Mouse (Mus musculus): ENCODE results near the gene Otud5.
"Not testable (repeated sequence)": the region's sequence is repeated elsewhere in the genome, so short reads cannot be mapped to it uniquely, and the experiment has no call there.

Otud5 gene

DNA sequence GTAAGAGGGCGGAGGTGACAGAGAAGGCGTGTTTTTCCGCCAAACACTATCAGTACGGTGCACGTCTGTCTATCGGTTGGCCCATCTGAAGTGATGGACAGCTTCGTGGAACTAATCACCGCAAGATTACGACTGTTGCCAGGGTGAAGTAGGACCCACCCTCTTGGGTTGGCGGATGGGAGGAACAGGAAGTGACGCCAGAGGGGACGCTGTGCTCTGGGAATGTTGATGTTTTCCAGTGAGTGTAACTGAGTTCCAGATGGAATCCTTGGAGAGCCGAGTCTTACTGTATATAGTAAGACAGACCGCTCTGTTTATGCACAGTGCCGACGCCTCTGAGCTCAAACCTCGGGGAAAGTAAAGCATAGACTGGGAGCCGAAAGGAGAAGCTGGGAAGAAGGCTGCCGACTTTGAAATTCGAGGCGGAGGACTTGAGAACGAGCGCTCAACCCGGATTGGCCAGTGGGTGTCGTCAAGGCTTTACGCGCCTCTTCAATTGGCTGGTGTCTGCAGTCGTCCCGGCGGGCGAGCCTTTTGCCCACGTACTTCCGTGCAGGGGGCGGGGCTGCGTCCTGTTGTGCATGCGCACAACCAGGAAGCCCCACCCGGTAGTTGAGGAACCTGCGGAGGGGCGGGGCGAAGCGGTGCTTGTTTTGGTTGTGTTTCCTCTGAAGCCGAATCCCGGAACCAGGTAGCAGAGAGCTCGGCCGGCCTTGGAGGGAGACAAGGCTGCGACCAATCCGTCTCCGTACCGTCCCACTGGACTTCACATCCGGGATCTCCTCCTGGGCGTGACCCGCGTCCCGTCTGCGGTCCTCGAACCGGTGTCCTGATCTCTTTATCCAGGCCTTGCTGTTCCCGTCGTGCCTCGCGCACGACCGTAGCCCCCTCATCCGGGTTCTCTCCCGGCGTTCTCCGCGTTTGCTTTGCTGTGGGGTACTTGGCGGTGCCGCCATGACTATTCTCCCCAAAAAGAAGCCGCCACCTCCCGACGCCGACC lies at the start of gene Otud5:
Otud5 (plus strand) TSS at position 202 of the 1,000 bp plus-strand sequence.
- peak; percentile 88 for DNase-seq (ENCODE audit: low read depth, low spot score)

DNA sequence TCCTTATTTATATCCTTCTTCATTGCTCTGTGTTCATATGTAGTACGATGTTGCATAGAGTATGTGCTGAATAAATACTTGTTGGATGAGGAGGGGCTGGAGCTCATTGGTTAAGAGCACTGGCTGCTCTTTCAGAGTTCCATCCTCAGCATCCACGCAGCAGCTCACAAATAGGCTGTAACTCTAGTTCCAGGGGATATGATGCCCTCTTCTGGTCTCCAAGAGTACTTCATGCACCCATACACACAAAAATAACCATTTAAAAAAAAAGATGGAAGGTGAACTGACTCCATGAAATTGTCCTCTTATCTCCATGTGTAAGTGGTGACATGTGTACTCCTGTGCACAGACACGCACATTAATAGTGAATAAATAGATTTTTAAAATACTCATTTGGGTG lies 47.8 kb upstream of the Otud5 start:
- DNase-seq (ENCODE audit: low read depth, low spot score) = no peak

DNA sequence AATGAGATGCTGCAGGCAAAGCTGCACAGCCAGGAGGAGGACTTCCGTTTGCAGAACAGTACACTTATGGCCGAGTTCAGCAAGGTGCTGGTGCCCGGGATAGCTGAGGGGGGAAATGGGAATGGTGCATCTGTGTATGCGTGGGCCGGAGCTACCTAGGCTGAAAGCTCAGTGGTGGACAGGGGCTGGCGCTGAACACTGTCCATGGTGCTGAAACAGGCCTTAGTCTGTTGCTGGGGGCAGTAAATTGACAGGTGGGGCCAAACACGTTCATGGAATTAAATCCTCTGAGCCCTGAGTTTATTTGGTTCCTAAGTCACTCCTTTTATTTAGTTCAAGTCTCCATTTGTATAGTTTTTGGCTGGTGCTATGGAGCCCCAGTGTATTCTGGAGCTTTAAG lies 46.1 kb upstream of the Otud5 start:
- no peak for DNase-seq (ENCODE audit: low read depth, low spot score)

DNA sequence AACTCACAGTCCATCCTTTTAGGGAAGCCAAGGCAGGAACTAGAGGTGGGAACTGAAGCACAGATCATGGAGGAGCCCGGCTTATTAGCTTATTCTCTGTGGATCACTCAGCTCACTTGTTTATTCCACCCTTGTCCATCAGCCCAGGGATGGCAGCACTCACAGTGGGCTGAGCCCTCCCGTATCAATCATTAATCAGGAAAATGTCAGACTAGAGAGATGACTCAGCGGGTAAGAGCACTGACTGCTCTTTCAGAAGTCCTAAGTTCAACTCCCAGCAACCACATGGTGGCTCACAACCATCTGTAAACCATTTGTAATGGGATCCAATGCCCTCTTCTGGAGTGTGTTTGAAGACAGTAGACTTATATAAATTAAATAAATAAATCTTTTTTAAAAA lies 43.8 kb upstream of the Otud5 start:
- DNase-seq (ENCODE audit: low read depth, low spot score) = no peak

DNA sequence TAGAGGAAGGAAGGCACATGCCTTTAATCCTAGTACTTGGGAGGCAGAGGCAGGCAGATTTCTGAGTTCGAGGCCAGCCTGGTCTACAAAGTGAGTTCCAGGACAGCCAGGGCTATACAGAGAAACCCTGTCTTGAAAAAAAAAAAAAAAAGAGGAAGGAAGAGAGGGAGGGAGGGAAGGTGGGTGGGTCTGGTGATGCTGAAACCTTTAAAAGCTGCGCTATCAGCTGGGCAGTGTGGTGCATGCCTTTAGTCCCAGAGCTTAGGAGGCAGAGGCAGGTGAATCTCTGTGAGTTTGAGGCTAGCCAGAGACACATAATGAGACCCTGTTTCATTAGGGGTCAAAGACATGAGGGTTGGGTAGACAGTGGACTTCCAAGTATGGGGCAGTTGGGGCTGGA lies 39.0 kb upstream of the Otud5 start:
- DNase-seq (ENCODE audit: low read depth, low spot score) = not testable (repeated sequence)

DNA sequence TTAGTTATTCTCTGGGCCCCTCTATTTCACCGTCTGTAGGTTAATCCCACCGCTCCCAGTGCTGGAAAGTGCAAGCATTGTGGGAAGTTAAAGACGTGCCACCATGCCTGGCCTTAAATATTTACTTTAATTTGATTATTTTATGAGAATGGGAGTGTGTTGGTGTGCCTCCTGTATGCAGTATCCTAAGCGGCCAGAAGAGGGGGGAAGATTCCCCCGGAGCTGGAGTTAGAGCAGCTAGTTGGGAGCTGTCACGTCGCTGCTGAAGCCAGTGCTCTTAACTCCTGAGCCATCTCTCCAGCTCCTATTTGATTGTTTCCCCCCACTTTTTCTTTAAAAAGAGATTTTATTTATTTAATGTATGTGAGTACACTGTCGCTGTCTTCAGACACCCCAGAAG lies 26.1 kb upstream of the Otud5 start:
- not testable (repeated sequence) for DNase-seq (ENCODE audit: low read depth, low spot score)

DNA sequence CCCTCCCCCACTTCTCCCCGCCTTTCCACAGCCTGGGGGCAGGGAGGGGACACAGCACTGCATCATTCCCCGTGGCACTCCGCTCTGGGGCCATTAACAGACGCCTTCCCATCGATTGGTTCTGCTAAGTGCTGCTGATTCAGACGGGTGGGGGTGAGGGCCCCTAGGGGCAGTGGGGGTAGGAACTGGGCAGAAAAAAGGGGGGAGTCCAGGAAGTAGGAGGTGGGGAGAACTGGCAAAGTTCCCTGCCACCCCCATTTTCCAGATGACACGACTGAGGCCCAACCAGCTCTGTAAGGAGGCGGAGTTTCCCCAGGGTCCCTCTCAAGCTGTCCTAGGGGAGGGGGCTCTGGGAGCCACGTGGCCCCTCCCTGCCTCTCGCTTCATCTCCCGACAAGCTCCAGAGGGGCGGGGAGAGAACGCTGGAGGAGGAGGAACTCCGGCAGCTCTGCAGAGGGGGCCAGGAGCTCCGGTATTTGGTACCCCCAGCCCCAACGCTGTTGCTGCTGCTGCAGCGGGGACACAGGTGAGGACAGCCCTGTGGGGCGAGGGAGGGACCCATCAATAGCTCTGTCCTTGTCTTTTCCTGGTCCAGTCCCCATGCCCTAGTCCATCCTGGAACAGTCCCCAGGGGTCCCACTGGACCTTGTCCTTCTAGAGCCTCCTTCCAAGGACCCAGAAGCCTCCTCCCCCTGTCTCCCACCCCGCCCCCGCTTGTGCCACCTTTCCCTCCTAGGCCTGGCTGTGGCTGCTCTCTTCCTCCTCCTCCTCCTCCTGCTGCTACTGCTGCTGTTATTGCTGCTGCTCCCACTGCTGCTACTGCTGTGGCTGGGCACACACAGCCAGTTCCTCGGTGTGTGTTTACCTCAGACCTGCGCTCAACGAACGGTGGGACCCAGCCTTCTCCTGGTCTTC lies 19.0 kb upstream of the Otud5 start, which contains the start of gene Kcnd1:
Kcnd1 (plus strand) TSS at position 425 of the 915 bp plus-strand sequence.
- DNase-seq (ENCODE audit: low read depth, low spot score) = no peak

DNA sequence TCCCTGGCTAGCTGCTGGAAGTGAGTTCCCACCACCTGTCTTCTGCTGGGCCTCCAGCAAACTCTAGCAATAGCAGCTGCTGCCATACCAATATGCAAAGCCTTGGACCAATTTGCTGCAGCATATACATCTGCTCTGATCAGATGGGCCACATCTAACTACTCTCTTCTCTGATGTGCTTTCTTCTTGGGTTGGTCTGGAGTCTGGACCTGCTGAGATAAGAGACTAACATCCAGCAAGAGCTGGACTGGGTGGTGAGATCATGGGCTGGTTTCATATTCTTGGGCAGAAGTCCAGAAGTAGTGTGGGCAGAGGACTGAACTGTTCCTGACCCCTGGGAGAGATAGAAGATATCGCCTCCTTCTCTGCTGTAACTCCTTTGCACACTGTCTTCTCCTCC lies 4.0 kb upstream of the Otud5 start:
- no peak for DNase-seq (ENCODE audit: low read depth, low spot score)

DNA sequence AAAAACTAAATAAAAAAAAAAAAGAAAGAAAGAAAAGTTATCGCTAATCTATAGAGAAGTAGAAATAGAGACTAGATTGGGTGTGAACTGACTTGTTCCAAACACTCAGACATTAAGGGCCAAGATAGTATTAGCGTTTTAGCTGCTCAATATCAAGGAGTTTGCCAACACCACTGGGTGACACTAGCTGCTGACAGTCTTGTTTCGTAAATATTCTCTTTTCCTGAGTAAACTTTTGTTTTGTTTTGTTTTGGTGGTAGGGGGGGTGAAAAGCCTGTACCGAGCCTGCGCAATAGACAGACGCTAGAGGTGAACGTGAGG lies 362 bp upstream of the Otud5 start:
- no peak for DNase-seq (ENCODE audit: low read depth, low spot score)

DNA sequence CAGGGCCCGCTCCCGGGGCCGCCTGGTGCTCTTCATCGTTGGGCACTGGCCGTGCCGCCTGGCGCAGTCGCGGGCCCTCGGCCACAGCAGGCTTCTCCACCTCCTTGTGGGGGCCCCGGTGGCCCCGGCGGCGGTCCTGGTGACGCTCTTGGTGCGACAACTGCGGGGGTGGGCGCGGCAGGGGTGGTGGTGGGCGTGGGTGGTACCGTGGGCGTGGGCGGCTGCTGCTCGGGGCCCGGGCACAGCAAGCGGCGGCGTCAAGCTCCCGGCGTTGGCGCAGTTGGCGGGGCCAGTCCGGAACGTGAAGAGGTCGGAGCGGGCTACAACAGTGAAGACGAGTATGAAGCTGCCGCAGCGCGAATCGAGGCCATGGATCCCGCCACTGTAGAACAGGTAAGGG lies 1.2 kb downstream of the Otud5 start:
- no peak for DNase-seq (ENCODE audit: low read depth, low spot score)

DNA sequence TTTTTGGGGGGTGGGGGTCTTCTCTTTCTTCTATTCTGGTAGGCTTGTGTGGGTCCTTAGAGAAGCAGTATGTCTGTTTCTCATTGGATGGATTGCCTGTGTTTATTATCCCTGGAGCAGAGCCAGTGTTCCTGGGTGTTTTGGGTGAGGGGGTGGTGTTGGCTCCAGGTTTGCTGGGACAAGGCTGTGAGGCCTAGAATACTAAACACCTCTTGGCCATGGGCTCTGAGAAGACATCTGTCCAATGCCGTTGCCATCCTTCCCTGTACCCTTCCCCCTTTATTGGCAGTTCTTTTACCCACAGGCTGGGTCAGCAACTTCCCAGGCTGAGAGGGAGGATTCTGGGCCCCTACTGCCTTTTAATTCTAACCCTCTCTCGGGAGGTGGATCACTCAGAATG lies 6.7 kb downstream of the Otud5 start:
- no peak for DNase-seq (ENCODE audit: low read depth, low spot score)

DNA sequence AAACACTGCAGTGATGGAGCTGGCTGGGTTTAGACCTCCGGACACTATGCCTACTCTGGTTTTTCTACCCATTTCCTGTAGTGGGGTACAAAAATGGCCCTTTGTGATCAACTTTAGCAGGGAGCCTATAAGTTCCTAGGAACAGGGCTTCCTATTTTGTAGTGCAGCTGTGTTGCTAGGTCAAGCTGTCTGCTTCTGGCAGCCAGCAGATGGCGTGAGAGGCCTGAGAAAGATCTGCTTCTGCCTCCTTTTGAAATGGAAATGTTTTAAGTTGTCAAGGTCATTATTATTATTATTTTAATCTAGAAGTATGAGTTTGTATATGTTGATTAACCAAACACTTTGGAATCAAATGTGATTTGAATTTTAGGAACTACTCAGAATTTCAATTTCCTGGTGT lies 13.4 kb downstream of the Otud5 start:
- DNase-seq (ENCODE audit: low read depth, low spot score) = no peak

DNA sequence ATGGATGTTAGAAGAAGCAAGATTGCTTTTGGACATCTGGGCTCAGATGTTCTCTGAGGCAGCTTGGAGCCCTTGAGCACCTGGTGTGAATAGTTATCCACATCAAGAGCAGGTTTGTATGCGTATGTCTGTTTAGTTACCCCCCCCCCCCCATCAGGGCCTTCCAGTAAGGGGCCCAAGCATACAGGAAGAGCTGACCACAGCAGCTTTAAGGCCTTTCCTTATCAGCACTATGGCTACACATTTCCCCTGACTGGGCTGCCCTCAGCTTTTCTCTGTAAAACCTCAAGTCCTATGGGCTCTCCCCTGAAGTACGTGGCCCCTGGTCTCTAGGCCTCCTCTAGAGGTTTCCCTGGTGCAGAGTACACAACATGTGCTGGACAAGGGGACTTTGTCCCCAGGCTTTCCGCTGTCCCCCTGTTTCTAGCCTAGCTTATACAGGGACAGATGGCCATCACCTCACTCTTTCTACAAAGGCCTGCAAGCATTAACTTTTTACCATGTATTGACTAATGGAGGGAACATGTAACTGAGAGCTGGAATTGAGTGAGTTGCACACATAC lies 18.1 kb downstream of the Otud5 start:
- no peak for DNase-seq (ENCODE audit: low read depth, low spot score)

DNA sequence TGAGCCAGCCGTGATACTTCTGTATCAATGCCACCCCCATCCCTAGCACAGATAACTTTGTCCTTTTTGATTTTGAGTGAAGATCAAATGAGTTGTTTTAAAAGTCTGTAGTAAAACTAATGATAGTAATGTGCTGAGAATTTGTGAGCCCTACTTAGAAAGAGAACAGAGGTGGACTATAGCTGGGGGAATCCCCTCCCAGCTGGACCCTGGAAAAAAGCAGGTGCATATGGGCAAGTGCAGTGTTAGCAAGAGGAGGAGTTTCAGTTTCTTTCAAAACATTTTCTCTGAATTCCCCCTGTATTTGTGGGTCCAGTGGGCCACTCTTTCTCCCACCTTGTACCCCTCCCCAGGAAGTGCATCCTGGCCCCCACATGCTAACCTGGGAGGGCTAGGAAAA lies 22.0 kb downstream of the Otud5 start:
- DNase-seq (ENCODE audit: low read depth, low spot score) = no peak

DNA sequence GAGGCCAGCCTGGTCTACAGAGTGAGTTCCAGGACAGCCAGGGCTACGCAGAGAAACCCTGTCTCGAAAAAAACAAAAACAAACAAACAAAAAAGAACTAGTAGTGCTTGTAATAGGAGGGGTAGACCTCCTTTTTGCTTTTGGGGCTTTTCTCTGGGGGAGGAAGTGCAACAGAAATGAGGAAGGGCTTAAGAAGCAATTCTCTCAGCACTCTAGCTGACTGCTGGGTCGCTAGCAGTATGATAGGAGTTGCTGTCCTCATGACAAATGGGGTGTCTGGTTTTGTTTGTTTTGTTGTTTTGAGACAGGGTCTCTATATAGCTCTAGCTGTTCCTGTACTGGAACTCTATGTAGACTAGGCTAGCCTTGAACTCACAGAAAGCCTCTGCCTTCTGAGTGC lies 23.4 kb downstream of the Otud5 start:
- DNase-seq (ENCODE audit: low read depth, low spot score) = no peak

DNA sequence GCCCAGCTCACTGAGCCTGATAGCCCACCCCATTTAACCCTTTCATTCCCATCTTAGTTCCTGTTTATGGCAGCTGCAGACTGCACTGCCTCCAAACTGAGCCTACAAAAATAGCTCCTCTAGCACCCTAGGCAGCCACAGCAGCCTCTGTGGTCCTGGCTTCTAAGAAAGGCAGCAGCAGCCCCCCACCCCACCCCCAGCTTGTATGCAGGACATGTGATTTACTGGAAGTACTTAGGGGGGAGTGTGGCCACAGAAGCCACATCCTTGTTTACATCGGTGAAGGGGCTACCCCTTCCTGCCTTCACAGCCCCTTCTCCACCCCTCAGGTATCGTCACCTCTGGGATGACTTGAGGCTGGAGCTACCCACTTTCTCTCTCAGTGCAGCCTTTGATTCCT lies 24.2 kb downstream of the Otud5 start:
- DNase-seq (ENCODE audit: low read depth, low spot score) = no peak

DNA sequence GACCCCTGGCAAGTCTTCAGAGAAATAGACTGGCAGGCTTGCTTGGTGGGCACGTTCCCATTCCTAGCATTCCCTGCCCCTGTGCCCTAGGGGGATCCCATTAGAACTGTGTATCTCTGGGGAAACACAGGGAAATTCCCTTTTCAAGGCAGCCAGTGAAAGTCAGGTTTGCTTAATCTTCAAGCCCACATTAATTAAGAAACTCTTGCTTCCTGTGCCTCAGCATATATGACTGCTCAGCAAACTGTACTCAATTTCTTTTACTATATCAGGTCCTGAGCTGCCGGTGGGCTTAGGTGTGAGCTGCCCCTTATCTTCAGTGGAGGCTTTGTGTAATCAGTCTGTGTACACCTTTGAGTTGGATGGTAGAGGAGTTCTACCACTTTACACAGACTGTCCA lies 24.6 kb downstream of the Otud5 start:
- DNase-seq (ENCODE audit: low read depth, low spot score) = no peak

DNA sequence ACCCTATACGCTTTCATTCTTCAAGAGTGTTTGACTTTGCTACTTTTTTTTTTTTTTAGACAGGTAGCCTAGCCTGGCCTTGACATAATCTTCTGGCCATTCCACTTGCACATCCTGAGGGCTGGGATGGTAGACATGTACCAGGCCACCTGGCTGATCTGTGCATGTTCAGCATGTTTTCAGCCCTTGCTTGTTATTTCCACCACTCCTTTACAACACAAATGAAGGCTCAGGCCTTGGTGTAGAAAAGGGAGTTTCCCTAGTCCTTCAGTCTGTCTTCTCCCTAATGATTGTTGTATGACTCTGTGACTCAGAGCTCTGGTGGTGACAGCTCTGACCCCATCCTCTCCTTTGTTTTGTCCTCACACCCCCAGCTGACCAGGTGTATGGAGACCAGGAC lies 26.0 kb downstream of the Otud5 start:
- DNase-seq (ENCODE audit: low read depth, low spot score) = no peak

DNA sequence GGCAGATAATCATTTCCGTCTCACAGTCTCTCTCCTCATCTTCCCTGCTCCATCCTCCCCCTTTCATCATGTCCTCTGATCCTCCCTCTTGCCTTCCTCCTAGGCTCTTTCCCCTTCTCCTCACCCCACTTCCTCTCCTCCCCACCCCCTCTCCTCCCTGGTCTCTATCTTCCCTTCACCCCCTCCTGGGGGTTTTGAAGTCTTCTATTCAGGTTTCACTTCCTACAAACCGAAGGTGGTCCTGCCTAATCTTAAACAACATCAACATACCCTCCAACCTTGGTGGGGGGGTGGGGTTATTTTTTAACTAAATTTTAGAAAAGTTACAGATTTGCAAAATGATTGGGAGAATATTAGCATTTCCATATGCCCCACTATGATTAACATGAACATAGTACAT lies 27.3 kb downstream of the Otud5 start:
- DNase-seq (ENCODE audit: low read depth, low spot score) = no peak

DNA sequence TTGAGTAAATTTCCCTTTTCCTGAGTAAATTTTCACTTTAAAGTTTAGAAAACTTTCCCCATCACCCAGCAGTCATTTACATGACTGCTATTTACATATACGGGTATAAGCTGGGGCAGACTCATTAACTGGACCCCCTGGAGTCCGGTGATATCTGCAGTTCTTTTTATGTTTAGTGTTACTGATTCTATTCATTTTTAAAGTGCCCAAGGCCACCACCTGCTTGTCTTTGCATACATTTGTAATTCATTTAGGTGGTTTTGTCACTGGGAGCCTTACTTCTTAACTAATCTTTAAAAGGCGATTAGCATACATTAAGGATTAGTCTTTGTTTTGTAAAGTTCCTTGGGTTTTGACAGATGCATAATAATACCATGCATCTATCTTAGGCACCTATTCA lies 28.7 kb downstream of the Otud5 start:
- DNase-seq (ENCODE audit: low read depth, low spot score) = no peak

DNA sequence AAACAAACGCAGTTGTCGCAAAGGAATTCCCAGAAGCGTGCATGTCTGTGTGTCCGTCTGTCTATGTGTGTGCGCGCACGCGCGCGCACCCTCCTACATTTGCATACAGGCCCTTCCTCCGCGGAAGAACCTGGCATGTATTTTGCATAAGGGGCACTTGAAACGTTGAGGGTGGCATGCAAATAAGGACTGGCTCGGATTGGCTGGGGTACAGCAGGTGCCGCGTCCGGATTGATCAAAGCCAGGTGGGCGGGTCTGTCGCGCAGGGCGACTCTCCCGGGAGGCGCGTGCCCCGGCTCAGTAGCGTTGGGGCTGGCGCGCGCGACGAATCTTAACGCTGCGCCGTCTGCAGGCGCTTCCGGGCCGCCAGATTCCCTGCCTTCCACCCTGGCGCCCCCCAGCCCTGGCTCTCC lies 36.8 kb downstream of the Otud5 start, which contains the start of gene Pim2:
Pim2 (plus strand) TSS at position 256 of the 413 bp plus-strand sequence.
- peak; percentile 61 for DNase-seq (ENCODE audit: low read depth, low spot score)

DNA sequence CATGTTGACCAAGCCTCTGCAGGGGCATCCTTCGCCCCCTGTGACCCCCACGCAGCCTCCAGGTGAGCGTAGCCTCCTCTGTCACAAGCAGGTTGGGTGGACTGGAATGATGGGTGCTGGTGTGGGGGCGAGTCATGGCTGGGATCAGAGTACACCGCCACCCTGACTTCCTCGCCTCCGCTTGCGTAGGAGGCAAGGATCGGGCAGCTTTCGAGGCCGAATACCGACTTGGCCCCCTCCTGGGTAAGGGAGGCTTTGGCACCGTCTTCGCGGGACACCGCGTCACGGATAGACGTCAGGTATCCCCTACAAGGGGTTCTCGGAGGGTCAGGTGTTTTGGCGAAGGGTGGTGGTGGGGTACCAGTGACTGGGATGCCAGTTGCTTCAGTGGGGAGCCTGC lies 37.3 kb downstream of the Otud5 start:
- no peak for DNase-seq (ENCODE audit: low read depth, low spot score)

Data from retina, postnatal 7 days (tissue).